Mouse (Mus musculus) thymus, postnatal 14 days (tissue): ENCODE results near the gene Schip1.

Source experiments
- DNase-seq: peaks from one replicate; pipeline ENCODE4 v3.0.0; 2021

The Schip1 gene

DNA sequence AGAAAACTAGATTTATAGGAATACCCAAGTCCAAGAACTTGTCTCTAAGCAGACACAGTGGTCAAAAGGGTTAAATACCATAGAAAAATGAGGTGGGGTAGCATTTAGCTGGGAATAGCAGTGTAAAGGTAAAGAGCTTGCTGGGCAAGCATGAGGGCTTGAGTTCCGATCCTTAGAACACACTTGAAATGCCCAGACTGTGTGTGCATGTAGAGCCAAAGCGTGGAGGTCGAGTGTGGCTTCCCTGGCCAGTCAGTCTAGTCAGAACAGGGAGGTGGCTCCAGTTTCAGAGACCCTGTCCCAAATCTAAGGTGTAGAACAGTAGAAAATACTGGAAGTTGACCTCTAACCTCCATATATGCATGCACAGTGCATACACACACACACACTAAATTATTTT, 418.9 kb downstream of the Schip1 start:
- no peak for DNase-seq

DNA sequence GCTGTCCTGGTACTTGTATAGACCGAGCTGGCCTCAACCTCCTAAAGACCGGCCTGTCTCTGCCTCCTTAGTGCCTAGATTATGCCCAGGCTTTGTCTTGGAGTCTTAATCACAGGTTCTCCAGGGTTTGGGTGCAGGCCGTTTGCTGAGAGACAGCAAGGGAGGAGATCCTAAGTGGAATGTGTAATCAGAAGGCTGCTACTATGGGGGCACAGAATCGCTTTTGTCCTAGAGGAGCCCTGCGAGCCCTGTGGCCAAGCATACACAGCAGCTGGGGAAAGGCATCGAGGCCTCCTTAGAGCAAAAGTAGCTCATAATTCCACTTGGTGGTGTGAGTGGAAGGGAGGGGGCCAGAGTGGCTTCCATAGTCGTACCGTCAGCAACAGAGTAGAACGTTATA, 419.4 kb downstream of the Schip1 start:
- no peak for DNase-seq

DNA sequence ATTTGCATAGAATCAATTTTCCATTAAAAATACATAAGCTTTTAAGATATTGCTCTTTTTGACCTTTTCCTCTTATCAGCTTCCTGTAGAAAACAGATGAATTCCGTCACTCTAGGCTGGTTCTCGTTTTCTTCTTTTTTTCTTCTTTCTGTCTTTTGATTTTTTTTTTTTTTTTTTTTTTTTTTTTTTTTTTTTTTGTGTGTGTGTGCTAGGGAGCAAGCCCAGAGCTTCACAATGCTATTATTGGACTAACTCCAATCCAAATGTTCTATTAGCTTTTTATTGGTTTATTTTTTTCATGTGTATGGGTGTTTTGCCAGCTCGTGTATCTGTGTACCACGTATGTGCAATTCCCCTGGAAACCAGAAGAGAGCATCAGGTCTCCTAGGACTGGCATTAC, 420.0 kb downstream of the Schip1 start:
- DNase-seq: no peak

DNA sequence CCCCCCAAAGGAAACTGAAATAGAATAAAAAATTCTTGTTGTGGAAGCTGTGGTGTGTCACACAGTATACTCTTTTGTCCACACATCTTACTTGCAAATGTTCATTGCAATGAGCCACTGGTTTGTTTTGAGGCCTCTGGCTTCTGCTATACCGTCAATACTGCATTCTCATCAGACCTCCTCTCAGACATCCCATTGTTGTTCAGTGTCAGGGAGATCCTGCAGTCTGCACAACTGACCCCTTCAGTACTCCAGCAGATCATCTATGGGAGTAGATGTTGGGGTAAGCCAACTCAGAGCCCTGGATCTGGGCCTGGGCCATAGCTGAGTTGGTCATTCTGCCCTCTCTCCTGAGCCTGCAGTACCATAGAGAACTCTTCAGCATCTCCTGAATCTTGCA, 423.0 kb downstream of the Schip1 start:
- DNase-seq: no peak

DNA sequence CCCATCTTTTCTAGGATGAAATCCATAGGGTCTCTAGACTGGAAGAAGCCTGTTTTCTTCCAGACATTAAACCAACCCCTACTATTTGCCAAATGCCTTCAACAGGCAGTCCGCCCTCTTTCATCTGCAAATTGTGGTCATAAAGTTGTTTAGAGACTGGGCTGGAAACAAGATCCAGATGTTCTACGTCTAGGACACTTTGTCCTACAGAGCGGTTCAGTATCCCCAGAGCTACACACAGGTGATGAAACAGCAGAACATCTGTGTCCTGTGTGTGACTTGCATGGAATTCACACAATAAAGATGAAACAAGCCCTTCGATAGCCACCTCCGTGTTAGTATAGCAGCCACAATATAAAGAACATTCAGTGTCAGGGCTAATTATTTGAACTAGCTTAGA, 423.7 kb downstream of the Schip1 start:
- DNase-seq: no peak

DNA sequence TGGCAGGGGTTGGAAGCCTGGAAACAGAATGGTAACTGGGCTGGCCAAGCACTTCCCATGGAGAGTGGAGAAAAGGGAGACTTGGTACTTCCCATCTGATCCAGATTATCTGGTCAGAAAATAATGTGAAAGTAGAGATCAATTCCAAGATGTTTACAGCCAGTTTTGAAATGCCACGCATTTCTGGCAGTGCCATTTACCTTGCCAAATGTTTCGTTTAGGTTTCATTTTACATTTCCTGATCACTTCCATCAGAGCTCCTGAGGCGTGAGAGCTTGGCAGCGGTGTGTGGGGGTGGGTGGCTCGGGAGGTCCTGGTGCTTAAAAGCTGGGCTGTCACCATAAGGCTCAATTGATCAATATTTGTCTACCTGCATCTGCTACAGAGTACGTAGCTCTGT, 426.9 kb downstream of the Schip1 start:
- DNase-seq: no peak

DNA sequence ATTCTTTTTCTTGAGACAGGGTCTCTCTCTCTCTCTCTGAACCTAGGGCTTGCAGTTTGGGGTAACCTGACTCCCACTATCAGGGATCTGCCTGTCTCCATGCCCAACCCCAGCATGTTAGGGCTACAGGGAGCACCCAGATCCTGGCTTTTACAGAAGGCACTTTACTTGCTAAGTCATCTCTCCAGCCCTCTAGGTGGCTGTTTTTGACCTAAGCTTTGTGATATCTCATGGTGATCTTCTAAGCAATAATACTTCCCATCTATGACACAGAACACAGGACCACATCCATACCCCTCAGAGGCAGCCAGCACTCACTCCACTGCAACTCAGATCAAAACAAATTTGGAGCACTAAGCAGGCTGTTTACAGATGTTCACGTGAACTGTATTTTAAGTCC, 427.5 kb downstream of the Schip1 start:
- no peak for DNase-seq

DNA sequence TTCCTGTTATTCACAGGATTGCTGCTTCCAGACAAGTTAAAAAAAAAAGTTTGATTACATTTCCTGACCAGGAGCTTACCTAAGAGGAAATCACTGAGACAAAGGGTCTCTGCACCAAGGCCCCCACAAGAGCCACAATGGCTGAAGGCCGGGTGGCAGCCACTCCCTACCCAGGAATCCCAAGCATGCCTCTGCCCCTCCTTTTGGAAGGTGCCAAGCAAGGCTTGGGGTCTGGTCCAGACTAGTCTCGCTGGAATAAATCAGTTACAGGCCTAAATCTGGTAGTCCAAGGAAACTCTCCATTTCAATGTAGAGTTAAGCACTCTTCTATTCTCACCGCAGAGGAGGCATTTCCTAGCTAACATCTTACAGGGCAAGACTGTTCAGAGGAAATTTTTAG, 427.9 kb downstream of the Schip1 start:
- DNase-seq: no peak

DNA sequence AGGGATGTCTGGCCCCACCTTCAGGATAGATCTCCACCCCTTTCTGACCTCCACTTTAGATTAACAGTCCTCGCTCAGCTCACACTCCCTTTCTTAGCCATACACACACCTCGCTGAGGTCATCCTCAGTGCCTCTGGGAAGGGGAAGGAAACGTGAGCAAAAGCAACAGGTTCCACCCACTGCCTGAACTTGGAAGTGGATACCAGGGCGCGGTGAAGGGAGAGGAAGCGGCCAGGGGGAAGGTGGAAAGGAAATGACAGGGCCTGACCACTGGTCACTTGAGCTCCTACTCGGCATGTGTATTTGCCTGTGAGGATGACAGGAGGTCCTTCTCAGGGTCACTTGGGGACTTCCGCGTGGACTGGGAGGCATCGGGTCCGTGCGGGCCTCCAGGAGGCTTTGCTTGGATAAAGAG, 428.6 kb downstream of the Schip1 start:
- DNase-seq: no peak

DNA sequence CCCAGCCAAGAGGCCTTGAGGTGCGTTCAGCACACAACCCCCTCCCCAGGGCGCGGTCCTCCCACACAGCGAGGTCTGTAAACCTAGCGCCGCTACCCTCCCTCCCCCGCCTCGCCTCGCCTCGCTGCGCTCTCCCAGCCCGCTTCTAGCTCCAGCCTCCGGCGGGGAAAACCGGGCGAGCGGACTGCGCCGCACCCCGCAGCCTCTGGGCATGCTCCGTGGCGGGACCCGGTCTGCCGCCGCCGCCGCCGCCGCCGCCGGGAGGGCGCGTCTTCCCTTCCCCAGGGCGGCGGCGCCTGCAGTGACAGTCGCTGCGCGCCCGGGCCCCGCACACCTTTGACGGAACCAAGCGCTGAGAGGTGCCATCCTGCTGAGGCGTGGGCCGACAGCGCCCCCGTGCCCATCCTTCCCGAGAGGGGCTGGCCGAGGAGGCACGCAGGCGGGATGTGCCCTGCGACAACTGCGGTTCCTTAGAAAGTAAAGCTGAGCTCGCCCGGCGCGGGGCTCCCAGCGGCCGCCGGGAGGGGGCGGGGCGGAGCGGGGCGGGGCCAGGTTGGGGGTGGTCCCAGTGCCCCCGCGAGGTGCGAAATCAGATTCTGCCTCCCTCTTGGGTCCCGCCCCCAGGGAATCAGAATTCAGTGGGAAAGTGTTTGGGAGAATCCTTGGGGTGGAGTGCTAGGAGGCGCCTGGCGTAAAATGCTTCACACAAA, 429.1 kb downstream of the Schip1 start:
- peak; percentile 43 for DNase-seq

DNA sequence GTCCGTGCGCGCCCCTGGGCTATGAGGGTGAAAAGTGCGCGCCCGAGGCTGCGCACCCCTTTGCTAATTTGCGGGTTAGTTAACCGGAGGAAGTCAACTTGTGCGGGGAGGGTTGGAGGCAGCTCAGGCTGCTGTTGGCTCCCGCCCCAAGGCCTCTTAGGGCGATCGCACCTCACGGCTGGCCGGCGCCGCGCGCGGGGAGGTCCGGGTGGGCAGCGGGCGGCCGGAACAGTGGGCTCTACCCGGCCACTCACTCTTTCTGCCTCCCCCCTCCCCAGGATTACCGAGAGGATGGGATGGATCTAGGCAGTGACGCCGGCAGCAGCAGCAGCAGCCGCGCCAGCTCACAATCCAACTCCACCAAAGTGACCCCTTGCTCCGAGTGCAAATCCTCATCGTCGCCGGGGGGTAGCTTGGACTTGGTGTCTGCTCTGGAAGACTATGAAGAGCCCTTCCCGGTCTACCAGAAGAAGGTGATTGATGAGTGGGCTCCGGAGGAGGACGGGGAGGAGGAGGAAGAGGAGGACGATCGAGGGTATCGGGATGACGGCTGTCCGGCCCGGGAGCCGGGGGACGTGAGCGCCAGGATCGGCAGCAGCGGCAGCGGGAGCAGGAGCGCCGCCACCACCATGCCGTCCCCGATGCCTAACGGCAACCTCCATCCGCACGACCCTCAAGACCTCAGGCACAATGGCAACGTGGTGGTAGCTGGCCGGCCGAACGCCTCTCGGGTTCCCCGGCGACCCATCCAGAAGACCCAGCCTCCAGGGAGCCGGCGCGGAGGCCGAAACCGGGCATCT, 429.9 kb downstream of the Schip1 start:
- DNase-seq: no peak

DNA sequence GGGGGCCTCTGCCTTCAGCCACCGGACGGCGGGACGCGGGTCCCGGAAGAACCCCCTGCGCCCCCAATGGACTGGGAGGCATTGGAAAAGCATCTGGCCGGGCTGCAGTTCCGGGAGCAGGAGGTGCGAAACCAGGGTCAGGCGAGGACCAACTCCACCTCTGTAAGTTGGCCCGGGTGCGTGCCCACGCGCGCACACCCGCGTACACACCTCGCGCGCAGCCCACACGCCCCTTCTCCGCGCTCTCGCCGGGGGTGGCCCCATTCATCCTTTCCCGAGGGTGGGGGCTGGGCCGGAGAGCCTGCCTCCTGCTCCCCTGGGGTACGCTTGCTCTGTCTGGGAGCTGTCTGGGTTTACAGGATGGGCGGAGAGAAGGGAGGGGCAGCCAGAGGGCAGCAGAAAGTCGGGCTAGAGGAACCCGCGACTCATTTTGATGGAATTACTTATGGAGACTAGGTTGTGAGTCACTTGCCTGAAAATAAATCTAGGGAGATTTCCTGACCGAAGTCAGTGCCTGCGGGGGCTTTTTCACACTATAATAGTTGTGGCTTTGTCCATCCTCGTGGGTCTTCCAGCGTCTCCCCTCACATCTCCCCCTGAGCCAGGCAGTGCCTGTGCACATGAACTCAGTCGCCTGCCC, 430.6 kb downstream of the Schip1 start:
- DNase-seq: peak; percentile 4

DNA sequence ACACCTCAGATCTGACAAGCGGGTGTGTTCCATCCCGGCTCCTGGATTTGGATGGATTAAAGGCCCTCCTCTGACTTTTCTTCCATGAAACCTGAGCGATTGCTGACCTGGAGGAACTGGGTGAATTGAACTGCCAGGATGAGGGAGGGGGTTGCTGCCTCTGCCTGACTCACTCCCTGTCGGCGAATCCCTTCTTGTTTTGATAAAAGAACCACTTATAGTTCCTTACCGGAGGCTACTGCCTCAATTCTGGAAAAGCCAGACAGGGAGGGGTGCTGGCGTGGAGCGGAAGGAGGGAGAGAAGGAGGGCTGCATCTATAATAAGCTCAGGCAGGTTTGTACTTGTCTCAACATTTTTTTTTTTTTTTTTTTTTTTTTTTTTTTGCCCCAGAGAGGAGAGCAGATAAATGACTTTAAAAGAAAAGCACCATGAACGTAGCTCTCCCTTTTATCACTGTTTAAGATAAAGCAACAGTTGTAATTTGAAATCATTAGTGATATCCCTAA, 431.2 kb downstream of the Schip1 start:
- no peak for DNase-seq

DNA sequence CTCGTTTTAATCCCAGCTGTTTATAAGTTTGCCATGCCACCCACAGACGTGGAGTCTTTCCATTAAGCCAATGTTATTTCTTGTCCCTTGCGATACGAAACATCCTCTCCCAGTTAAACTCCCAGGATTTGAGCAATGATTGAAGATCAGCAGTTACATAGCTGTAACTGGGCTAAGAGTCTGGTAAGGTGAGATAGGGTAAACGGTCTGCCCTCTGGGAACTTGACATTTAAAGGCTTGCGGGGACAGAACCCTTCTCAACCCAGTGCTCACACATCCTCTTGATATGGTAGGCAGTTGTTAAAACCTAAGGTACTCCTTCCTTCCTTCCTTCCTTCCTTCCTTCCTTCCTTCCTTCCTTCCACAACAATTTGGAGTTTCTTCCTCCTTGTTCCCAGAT, 431.9 kb downstream of the Schip1 start:
- DNase-seq: no peak

DNA sequence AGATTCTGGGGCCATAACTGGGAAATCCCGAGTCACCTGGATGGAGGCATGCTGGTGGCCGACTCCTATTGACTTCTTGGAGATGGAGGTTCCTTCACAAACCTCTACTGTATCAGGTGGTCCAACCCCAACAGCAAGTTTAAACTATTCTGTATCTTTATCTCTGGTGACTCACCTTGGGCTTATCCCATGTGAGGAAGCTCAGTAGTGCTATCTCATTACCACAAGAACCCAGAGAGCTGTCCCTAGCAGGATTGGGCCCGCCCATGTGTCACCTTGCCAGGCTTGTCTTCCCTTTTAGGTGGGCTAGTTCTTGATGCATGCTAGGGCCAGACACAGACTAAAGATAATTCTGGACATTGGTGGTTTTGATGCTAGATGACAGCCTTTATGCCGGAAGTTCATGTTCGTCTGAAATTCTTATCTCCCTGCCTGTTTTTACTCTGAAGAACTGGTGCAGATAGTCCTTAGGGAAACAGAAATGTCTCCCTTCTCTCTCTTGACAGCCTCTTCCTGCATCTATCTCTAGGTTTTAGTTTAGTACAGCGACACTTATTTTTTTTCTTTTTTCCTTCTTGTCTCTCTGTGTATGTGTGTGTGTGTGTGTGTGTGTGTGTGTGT, 435.0 kb downstream of the Schip1 start:
- no peak for DNase-seq

DNA sequence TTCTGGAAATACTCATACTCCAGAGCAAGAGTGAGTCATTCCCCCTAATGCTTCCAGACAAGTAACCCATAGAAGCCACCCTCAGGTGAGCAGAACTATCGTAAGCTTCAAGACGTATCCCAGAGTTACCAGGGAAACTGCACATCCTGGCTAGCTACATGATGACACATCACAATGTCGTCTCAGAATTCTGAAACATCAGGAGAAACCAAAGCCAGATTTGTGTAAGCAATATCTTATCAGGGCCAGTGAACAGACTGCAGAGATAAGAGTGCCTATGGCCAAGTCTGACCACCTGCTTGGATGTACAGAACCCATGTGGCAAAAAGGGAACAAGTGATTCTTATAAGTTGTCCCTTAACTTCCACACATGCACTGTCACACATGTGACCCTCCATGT, 440.2 kb downstream of the Schip1 start:
- no peak for DNase-seq

DNA sequence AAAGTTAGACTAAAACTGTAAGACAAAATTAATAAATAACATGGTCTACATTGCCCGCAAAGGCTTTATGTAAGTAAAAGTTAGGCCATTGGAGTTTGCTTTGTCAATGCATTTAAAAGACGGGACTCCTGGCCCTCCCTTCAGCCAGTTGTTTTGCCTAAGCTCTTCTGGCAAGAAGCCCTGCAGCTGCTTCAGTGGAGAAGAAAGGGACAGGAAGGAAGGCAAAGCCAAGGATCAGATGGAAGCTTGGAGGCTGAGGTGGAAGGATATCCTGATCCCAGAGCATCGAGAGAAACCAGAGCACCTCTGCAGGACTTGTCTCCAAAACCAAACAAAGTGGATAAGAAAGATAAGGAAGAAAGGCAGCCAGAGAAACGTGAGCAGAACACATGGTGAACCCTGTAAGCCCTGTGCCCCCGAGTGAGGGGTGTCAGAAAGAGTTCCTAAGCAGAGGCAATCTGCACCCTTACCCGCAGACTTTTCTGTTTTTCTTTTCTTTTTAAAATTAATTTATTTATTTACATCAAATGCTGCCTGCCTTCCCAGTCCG, 442.2 kb downstream of the Schip1 start:
- DNase-seq: no peak

DNA sequence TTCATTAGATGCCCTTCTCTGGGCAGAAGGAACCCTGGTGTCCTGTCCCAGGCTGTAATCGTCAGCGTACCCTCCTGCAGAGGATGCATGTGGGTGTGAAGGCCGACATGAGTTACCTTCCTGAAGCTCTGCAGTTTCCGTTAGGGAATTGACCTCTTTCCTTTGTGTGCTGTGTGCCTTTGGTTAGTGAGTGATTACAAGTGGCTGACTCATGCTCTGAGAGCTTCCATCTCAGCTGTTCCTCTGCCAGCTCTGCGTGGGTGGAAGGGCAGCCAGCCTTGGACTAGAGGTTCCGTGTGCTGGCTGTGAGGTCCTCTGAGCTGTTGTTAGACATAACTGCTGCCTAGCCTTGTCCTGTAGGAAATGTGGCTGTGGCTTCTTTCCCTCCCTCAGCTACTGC, 444.0 kb downstream of the Schip1 start:
- no peak for DNase-seq

DNA sequence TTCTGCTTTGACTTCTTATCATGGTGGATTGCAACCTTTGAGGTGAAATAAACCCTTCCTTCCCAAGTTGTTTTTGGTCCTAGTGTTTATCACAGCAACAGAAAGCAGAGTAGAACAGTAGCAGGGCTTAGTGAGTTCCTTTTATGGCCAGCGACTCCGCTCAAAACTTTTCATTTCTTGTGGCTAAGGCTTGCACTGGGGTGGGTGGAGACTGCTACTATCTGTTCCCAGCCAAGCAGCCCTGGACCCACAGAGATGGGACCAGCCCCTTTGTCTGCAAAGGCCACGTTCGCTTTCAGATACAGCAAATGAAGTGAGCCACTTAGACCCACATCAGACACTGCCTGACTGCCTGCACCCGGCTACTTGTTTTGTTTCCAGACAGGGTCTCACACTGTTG, 446.3 kb downstream of the Schip1 start:
- DNase-seq: no peak

DNA sequence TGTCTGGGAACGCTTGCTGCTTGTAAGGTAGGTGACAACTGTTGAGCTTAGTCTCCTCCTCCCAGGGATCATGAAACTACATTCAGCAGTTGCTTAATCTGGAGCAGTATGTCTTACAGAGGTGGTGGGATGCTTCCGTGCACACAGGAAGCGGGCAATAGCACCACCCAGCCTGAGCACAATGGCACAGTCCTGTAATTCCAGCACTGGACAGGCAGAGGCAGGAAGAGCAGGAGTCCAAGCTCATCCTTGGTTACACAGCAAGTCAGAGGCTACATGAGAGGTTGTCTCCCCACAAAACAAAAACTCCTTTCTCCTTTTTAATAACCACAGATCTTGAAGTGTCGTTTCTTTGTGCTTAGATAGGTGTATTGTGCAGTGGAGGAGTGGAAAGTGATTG, 447.1 kb downstream of the Schip1 start:
- no peak for DNase-seq

DNA sequence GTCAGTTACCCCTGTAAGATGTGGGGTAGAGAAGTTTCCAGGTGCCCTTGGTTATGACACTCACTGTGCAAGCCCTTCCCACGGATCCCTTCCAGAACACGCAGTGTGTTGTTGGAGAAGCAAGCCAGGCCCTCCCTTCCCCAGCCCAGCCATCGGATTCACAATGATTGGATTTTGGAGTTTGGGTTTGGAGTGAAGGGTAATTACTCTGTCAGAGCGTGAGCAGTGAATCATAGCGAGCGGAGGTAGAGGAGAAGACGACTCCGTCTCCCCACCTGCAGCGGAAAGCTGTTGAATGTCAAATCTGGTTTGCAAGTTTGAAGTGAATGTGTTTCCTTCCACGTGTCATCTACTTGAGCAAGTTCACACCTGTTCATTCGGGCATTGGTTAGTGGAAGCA, 447.7 kb downstream of the Schip1 start:
- DNase-seq: no peak

DNA sequence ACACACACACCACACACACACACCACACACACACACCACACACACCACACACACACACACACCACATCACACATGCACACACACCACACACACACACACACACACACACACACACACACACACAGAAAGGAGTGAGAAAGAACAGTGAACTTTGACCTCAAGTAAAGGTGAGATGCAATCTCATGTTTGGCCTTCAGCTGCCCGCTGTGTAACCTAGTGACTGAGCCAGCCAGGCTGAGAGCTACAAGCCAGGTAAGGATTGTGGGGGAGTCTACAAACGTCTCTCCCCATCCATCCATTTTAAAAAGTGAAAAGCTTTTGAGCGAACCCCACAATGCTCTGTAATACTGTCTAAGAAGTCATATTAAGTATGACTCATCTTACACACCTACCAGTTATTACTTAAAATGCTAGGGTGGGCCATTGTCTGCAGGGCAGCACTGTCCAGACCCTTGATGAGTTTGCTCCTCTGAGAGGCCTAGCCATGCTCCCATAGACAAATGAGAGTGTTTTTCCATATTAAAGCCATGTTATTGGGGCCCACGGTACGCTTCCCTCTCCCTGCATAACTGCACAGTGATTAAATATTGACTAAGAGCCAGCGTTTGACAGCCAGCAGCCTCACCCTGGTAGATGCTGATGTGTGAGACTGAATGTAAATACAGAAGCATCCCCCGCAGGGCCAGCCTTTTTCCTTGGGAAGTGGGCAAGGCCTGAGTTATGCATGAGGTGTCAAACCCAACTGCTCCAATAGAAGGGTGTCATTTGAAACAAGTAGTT, 448.9 kb downstream of the Schip1 start:
- no peak for DNase-seq
